Mouse (Mus musculus): Measurements from ENCODE around the gene Pkp3. TPM values are rescaled to one million over a fixed set of nuclear protein-coding genes. Genes with fewer than 3 reads are reported as not detected.
A peak's percentile ranks its signal among the peaks of the same experiment; 100 is the strongest.
"Not testable (repeated sequence)": the region's sequence is repeated elsewhere in the genome, so short reads cannot be mapped to it uniquely, and the experiment has no call there.

Pkp3 gene
- polyA plus RNA-seq (2016; fragmentation: Nextera tagmentation; extraction: Ambion mirVana) = 1.6 and 1.8 TPM in 2 replicates

- Histone ChIP-seq H3K4me2 (replicated peaks) (no peak within 1 kb of the TSS), H3K4me3 (no peak within 1 kb of the TSS), H3K4me1 (no peaks in the 10 kb centered on the region), H3K9ac (replicated peaks) (no peak within 1 kb of the TSS), H3K9me3 (no peaks in the 10 kb centered on the region), H3K27ac (replicated peaks) (no peak within 1 kb of the TSS), H3K27me3 (peaks cover 25% of the 10 kb centered on the region), H3K36me3 (no peaks in the 10 kb centered on the region)
- WGBS = 93% methylated on average over 15 of the region's 15 CpGs
- no peak for ATAC-seq (ENCODE audit: low FRiP score, low read depth)
Measured at GRCm38 (mm10) chr7:141077841-141078240, at the start of gene Pkp3. Gene Pkp3, plus strand, starts transcription at chr7:141078218.

- Histone ChIP-seq H3K9ac (replicated peaks) (no peak within 1 kb of the TSS), H3K4me2 (replicated peaks) (no peak within 1 kb of the TSS), H3K4me3 (no peak within 1 kb of the TSS), H3K36me3 (no peaks in the 10 kb centered on the region), H3K4me1 (peaks cover 23% of the 10 kb centered on the region), H3K27me3 (no peaks in the 10 kb centered on the region), H3K9me3 (no peaks in the 10 kb centered on the region), H3K27ac (replicated peaks) (no peak within 1 kb of the TSS)
- ATAC-seq (ENCODE audit: low FRiP score, low read depth) = no peak
- 97% methylated on average over 2 of the region's 2 CpGs for WGBS
Measured at GRCm38 (mm10) chr7:141028831-141029230, 49.2 kb upstream of the Pkp3 start, which contains the start of gene Gm17387. Gene Gm17387, plus strand, starts transcription at chr7:141029131.

- Histone ChIP-seq H3K27me3 (no peaks in the 10 kb centered on the region), H3K9me3 (no peaks in the 10 kb centered on the region), H3K36me3 (no peaks in the 10 kb centered on the region), H3K9ac (replicated peaks) (no peak overlapping the region), H3K27ac (replicated peaks) (no peak overlapping the region), H3K4me3 (no peak overlapping the region), H3K4me1 (peaks cover 15% of the 10 kb centered on the region), H3K4me2 (replicated peaks) (no peak overlapping the region)
- ATAC-seq (ENCODE audit: low FRiP score, low read depth) = no peak
- WGBS = 42% methylated on average over 3 of the region's 3 CpGs
Measured at GRCm38 (mm10) chr7:141030390-141030789, 47.6 kb upstream of the Pkp3 start.

- no peak for ATAC-seq (ENCODE audit: low FRiP score, low read depth)
- no peak overlapping the region for H3K9ac ChIP-seq (replicated peaks)
- no peak overlapping the region for H3K27ac ChIP-seq (replicated peaks)
- WGBS = 84% methylated on average over 9 of the region's 9 CpGs
- no peak overlapping the region for H3K4me2 ChIP-seq (replicated peaks)
- H3K27me3 ChIP-seq = no peaks in the 10 kb centered on the region
- H3K9me3 ChIP-seq = no peaks in the 10 kb centered on the region
- no peaks in the 10 kb centered on the region for H3K4me1 ChIP-seq
- H3K36me3 ChIP-seq = no peaks in the 10 kb centered on the region
- no peak overlapping the region for H3K4me3 ChIP-seq
Measured at GRCm38 (mm10) chr7:141032458-141033167, 45.4 kb upstream of the Pkp3 start.

- H3K9me3 ChIP-seq; H3K4me2 ChIP-seq (replicated peaks); ATAC-seq (ENCODE audit: low FRiP score, low read depth); H3K36me3 ChIP-seq; H3K4me3 ChIP-seq; H3K27me3 ChIP-seq; H3K9ac ChIP-seq (replicated peaks); H3K27ac ChIP-seq (replicated peaks); H3K4me1 ChIP-seq: not testable (repeated sequence)
- WGBS = 84% methylated on average over 1 of the region's 2 CpGs
Measured at GRCm38 (mm10) chr7:141036624-141037023, 41.4 kb upstream of the Pkp3 start.

- no peak overlapping the region for H3K4me3 ChIP-seq
- H3K36me3 ChIP-seq = no peaks in the 10 kb centered on the region
- ATAC-seq (ENCODE audit: low FRiP score, low read depth) = no peak
- H3K9ac ChIP-seq (replicated peaks) = no peak overlapping the region
- no peaks in the 10 kb centered on the region for H3K9me3 ChIP-seq
- H3K27ac ChIP-seq (replicated peaks) = no peak overlapping the region
- WGBS = 84% methylated on average over 20 of the region's 21 CpGs
- 0 out of 2 replicates have a peak, but pooled peaks cover 3% of the 10 kb centered on the region for H3K4me1 ChIP-seq
- H3K27me3 ChIP-seq = no peaks in the 10 kb centered on the region
- no peak overlapping the region for H3K4me2 ChIP-seq (replicated peaks)
Measured at GRCm38 (mm10) chr7:141038090-141039032, 39.7 kb upstream of the Pkp3 start.

GRCm38 (mm10) chr7:141039386-141040107, 38.5 kb upstream of the Pkp3 start:
- Histone ChIP-seq H3K9me3 (no peaks in the 10 kb centered on the region), H3K4me3 (no peak overlapping the region), H3K4me1 (0 out of 2 replicates have a peak, but pooled peaks cover 3% of the 10 kb centered on the region), H3K27ac (replicated peaks) (no peak overlapping the region), H3K36me3 (no peaks in the 10 kb centered on the region), H3K4me2 (replicated peaks) (no peak overlapping the region), H3K27me3 (no peaks in the 10 kb centered on the region), H3K9ac (replicated peaks) (no peak overlapping the region)
- no peak for ATAC-seq (ENCODE audit: low FRiP score, low read depth)
- 87% methylated on average over 4 of the region's 4 CpGs for WGBS

GRCm38 (mm10) chr7:141040867-141041606, 37.0 kb upstream of the Pkp3 start:
- no peak for ATAC-seq (ENCODE audit: low FRiP score, low read depth)
- 50% methylated on average over 6 of the region's 9 CpGs for WGBS
- Histone ChIP-seq H3K36me3 (no peaks in the 10 kb centered on the region), H3K27ac (replicated peaks) (peak overlapping the region; percentile 42; the same call in 1 of the 2 replicates), H3K4me2 (replicated peaks) (peak overlapping the region; percentile 25; the same call in 1 of the 2 replicates), H3K4me3 (no peak overlapping the region), H3K4me1 (0 out of 2 replicates have a peak, but pooled peaks cover 3% of the 10 kb centered on the region), H3K9me3 (no peaks in the 10 kb centered on the region), H3K9ac (replicated peaks) (no peak overlapping the region), H3K27me3 (no peaks in the 10 kb centered on the region)

GRCm38 (mm10) chr7:141041661-141042060, 36.4 kb upstream of the Pkp3 start:
- Histone ChIP-seq H3K4me2 (replicated peaks) (no peak overlapping the region), H3K27me3 (no peaks in the 10 kb centered on the region), H3K27ac (replicated peaks) (0 out of 2 replicates have a peak overlapping the region, but pooled peaks have one; percentile 39), H3K9me3 (no peaks in the 10 kb centered on the region), H3K36me3 (no peaks in the 10 kb centered on the region), H3K9ac (replicated peaks) (no peak overlapping the region), H3K4me3 (no peak overlapping the region), H3K4me1 (0 out of 2 replicates have a peak, but pooled peaks cover 3% of the 10 kb centered on the region)
- WGBS = 37% methylated on average over 5 of the region's 5 CpGs
- peak; percentile 65; the same call in 1 of the 2 replicates for ATAC-seq (ENCODE audit: low FRiP score, low read depth)

GRCm38 (mm10) chr7:141042539-141042938, 35.5 kb upstream of the Pkp3 start:
- H3K4me1 ChIP-seq = peaks cover 8% of the 10 kb centered on the region
- no peak overlapping the region for H3K4me2 ChIP-seq (replicated peaks)
- H3K27ac ChIP-seq (replicated peaks) = no peak overlapping the region
- H3K9ac ChIP-seq (replicated peaks) = no peak overlapping the region
- H3K4me3 ChIP-seq = no peak overlapping the region
- 0 out of 2 replicates have a peak, but pooled peaks cover 4% of the 10 kb centered on the region for H3K27me3 ChIP-seq
- 52% methylated on average over 4 of the region's 4 CpGs for WGBS
- no peaks in the 10 kb centered on the region for H3K9me3 ChIP-seq
- no peak for ATAC-seq (ENCODE audit: low FRiP score, low read depth)
- no peaks in the 10 kb centered on the region for H3K36me3 ChIP-seq
